Mouse (Mus musculus) midbrain, embryonic 15.5 days (tissue): Measurements from ENCODE around the gene Lemd1. TPM values are rescaled to one million over a fixed set of nuclear protein-coding genes. Genes with fewer than 3 reads are reported as not detected.
A peak's percentile ranks its signal among the peaks of the same experiment; 100 is the strongest.

Experiments used
- ATAC-seq: fragments of 200-750 bp; cut with Nextera tagmentation; replicated peaks from 2 replicates; pipeline ENCODE4 v1.8.0; 2017; ENCODE audit warnings: moderate TSS enrichment
- H3K27ac ChIP-seq: fragments of 300-500 bp; sonication (generic); 2 replicates; pipeline ENCODE4 v1.5.1; 2015; ENCODE audit warnings: mild to moderate bottlenecking, inconsistent platforms
- H3K27me3 ChIP-seq: fragments of 300-500 bp; sonication (generic); replicated peaks from 2 replicates; pipeline ENCODE4 v1.6.1; 2015; ENCODE audit warnings: inconsistent platforms
- H3K36me3 ChIP-seq: fragments of 300-500 bp; sonication (generic); replicated peaks from 2 replicates; pipeline ENCODE4 v1.6.1; 2015; ENCODE audit warnings: inconsistent platforms
- H3K4me1 ChIP-seq: fragments of 300-500 bp; sonication (generic); 2 replicates; pipeline ENCODE4 v1.6.1; 2015; ENCODE audit warnings: inconsistent platforms
- H3K4me2 ChIP-seq: fragments of 300-500 bp; sonication (generic); 2 replicates; pipeline ENCODE4 v1.6.1; 2015; ENCODE audit warnings: inconsistent platforms, mild to moderate bottlenecking, moderate library complexity
- H3K4me3 ChIP-seq: fragments of 300-500 bp; sonication (generic); 2 replicates; pipeline ENCODE4 v1.5.1; 2015; ENCODE audit warnings: mild to moderate bottlenecking, inconsistent platforms
- H3K9ac ChIP-seq: fragments of 300-500 bp; sonication (generic); 2 replicates; pipeline ENCODE4 v1.6.1; 2015; ENCODE audit warnings: mild to moderate bottlenecking, inconsistent platforms
- H3K9me3 ChIP-seq: fragments of 300-500 bp; sonication (generic); 2 replicates; pipeline ENCODE4 v1.6.1; 2016; ENCODE audit warnings: inconsistent platforms
- WGBS: fragments of 180-500 bp; shearing (Covaris S2); methylation state at CpG from one replicate; pipeline ENCODE4 v1.1.7; 2015; ENCODE audit warnings: mixed read lengths; 5-methylcytosine and 5-hydroxymethylcytosine counted together
- polyA plus RNA-seq: library from polyadenylated mRNA; unstranded; fragments of >200 nt; fragmentation: Nextera tagmentation; extraction: Ambion mirVana; gene quantifications from 2 replicates; pipeline ENCODE4 v1.2.1, GENCODE M21; 2015

Lemd1 gene
- 14.9 and 19.8 TPM in 2 replicates for polyA plus RNA-seq

- under 1% methylated on average over 34 of the region's 34 CpGs for WGBS
- Histone ChIP-seq H3K4me2 (peak within 1 kb of the TSS; percentile 81), H3K4me1 (peaks cover 56% of the 10 kb centered on the region), H3K4me3 (peak within 1 kb of the TSS; percentile 94), H3K9ac (peak within 1 kb of the TSS; percentile 93), H3K36me3 (no peaks in the 10 kb centered on the region), H3K27me3 (no peaks in the 10 kb centered on the region), H3K27ac (peak within 1 kb of the TSS; percentile 99), H3K9me3 (no peaks in the 10 kb centered on the region)
- ATAC-seq: peak; percentile 24
These were observed at the start of gene Lemd1, which contains the start of gene AC124108.1 for GRCm38 (mm10) chr1:132191093-132191785. Lemd1 (plus strand) TSS chr1:132191431. AC124108.1 (plus strand) TSS chr1:132191457.

DNA sequence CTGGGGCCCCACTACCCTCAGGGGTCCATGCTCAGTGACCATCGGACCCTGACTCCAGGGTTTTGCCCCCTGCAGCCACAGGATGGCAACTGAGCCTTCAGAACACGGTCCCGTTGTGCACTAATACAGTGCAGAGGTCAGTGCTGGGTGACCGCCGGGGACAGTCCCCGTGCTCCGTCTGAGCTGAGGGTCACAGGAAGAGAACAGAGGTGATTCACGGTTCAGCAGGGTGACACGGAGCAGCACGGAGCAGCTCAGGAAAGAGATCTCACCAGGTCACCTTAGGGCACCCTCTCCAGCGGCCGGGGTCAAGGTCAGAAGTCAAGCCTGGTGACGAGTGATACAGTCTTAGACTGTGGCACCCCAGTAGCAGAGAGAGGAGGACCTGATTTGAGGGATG is 49.5 kb upstream of the Lemd1 start:
- Histone ChIP-seq H3K27ac (no peak overlapping the region), H3K4me2 (no peak overlapping the region), H3K27me3 (0 out of 2 replicates have a peak, but pooled peaks cover 6% of the 10 kb centered on the region), H3K4me3 (no peak overlapping the region), H3K4me1 (peaks cover 33% of the 10 kb centered on the region), H3K36me3 (no peaks in the 10 kb centered on the region), H3K9ac (no peak overlapping the region), H3K9me3 (no peaks in the 10 kb centered on the region)
- WGBS: 68% methylated on average over 13 of the region's 13 CpGs
- ATAC-seq: no peak

GRCm38 (mm10) chr1:132143079-132143478 is 48.2 kb upstream of the Lemd1 start:
- Histone ChIP-seq H3K9me3 (no peaks in the 10 kb centered on the region), H3K4me3 (no peak overlapping the region), H3K27me3 (0 out of 2 replicates have a peak, but pooled peaks cover 3% of the 10 kb centered on the region), H3K9ac (no peak overlapping the region), H3K36me3 (no peaks in the 10 kb centered on the region), H3K4me2 (no peak overlapping the region), H3K27ac (no peak overlapping the region), H3K4me1 (peaks cover 33% of the 10 kb centered on the region)
- 86% methylated on average over 5 of the region's 5 CpGs for WGBS
- ATAC-seq: no peak

DNA sequence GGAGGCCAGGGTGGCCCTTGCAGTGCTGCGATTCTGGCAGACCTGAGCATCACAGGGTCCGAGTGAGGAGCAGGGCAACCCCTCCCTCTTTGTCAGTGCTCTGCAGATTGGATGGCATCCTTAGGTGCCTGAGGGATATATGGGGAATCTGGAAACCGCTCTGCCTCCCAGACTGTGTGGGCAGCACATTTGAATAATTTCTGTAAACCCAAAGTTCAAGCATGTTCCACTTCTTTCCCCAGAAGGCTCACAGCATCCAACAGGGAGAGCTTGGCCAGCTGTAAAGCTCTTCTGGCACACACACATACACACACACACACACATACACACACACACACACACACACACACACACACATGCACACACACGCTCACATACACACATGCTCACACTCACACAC is 47.5 kb upstream of the Lemd1 start:
- H3K4me2 ChIP-seq: no peak overlapping the region
- H3K36me3 ChIP-seq: no peaks in the 10 kb centered on the region
- H3K4me3 ChIP-seq: no peak overlapping the region
- H3K27ac ChIP-seq: peak overlapping the region; percentile 66
- H3K4me1 ChIP-seq: peaks cover 30% of the 10 kb centered on the region
- no peak overlapping the region for H3K9ac ChIP-seq
- no peaks in the 10 kb centered on the region for H3K27me3 ChIP-seq
- no peaks in the 10 kb centered on the region for H3K9me3 ChIP-seq
- WGBS: 57% methylated on average over 4 of the region's 4 CpGs
- peak; percentile 43 for ATAC-seq

- WGBS: 8% methylated on average over 2 of the region's 2 CpGs
- Histone ChIP-seq H3K9me3 (no peaks in the 10 kb centered on the region), H3K4me3 (no peak overlapping the region), H3K4me2 (no peak overlapping the region), H3K27ac (peak overlapping the region; percentile 66), H3K27me3 (no peaks in the 10 kb centered on the region), H3K4me1 (peaks cover 25% of the 10 kb centered on the region), H3K9ac (no peak overlapping the region), H3K36me3 (no peaks in the 10 kb centered on the region)
- ATAC-seq: peak; percentile 87
These were observed 47.0 kb upstream of the Lemd1 start for GRCm38 (mm10) chr1:132144223-132144622.

- no peak for ATAC-seq
- H3K4me1 ChIP-seq: peaks cover 19% of the 10 kb centered on the region
- no peaks in the 10 kb centered on the region for H3K27me3 ChIP-seq
- no peak overlapping the region for H3K4me3 ChIP-seq
- no peak overlapping the region for H3K9ac ChIP-seq
- no peak overlapping the region for H3K4me2 ChIP-seq
- H3K9me3 ChIP-seq: no peaks in the 10 kb centered on the region
- 72% methylated on average over 3 of the region's 3 CpGs for WGBS
- H3K27ac ChIP-seq: peak overlapping the region; percentile 66; the same call in 1 of the 2 replicates
- no peaks in the 10 kb centered on the region for H3K36me3 ChIP-seq
These were observed 46.4 kb upstream of the Lemd1 start for GRCm38 (mm10) chr1:132144837-132145236.

DNA sequence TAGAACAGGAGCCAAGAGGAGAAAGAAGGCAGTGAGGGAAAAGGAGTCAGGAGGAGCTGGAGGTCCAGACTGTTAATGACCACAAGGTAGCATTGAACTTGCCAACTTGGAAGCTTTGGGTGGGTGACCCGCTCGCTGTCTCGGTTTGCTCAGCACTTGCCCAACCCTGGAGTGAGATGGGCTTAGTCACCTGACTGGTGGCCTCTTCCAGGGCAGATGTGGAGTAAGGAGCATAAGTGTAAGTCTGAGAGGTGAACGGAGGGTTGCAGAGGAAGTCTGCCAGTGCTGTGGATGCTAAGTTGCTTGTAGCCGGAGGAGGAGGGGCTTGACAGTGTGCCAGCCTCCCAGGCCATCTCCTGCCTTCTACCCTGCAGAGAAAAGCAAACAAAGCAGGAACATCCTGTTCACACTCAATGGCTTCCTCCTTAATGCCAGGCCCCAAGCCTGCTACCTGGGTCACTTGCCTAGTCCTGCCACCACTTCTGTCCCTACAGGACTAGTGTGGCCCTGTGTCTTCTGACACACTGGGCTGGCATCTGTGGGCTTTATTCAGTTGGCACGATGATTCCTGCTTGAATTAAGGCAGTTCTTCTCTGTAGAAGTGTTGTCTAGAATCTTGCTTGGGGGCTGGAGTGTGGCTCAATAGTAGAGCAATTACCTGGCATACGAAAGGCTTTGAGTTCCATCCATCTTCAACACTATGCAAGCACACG is 45.1 kb upstream of the Lemd1 start:
- Histone ChIP-seq H3K4me1 (peaks cover 24% of the 10 kb centered on the region), H3K4me2 (no peak overlapping the region), H3K4me3 (no peak overlapping the region), H3K9me3 (no peaks in the 10 kb centered on the region), H3K27ac (no peak overlapping the region), H3K36me3 (no peaks in the 10 kb centered on the region), H3K27me3 (no peaks in the 10 kb centered on the region), H3K9ac (no peak overlapping the region)
- no peak for ATAC-seq
- 94% methylated on average over 8 of the region's 8 CpGs for WGBS

- peaks cover 15% of the 10 kb centered on the region for H3K4me1 ChIP-seq
- no peak overlapping the region for H3K4me2 ChIP-seq
- WGBS: 63% methylated on average over 2 of the region's 2 CpGs
- ATAC-seq: no peak
- H3K27ac ChIP-seq: no peak overlapping the region
- no peaks in the 10 kb centered on the region for H3K9me3 ChIP-seq
- no peaks in the 10 kb centered on the region for H3K27me3 ChIP-seq
- no peak overlapping the region for H3K4me3 ChIP-seq
- H3K36me3 ChIP-seq: no peaks in the 10 kb centered on the region
- no peak overlapping the region for H3K9ac ChIP-seq
These were observed 41.8 kb upstream of the Lemd1 start for GRCm38 (mm10) chr1:132149410-132149809.

DNA sequence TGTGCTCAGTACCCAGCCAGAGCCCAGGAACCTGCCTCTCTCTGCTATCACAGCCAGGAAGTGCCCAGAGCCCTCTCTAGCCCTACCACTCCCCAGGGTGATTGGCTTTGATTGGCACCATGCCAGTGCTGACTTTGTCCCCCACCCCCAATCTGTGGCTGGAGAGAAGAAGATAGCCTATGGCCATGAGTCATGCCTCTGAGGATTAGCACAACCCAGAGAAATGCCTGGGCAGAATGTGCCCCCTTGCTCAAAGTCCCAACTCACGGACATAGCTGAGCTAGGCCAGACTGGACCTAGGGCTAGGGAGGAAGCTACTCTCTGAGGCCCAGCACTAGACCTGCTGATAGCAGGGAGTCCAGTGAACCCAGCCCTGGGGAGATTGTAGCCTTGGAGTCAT is 41.1 kb upstream of the Lemd1 start:
- ATAC-seq: no peak
- no peak overlapping the region for H3K4me3 ChIP-seq
- H3K27ac ChIP-seq: no peak overlapping the region
- H3K4me2 ChIP-seq: no peak overlapping the region
- 0 out of 2 replicates have a peak, but pooled peaks cover 10% of the 10 kb centered on the region for H3K4me1 ChIP-seq
- H3K9me3 ChIP-seq: no peaks in the 10 kb centered on the region
- no peaks in the 10 kb centered on the region for H3K36me3 ChIP-seq
- H3K27me3 ChIP-seq: no peaks in the 10 kb centered on the region
- 52% methylated on average over 1 of the region's 1 CpGs for WGBS
- peak overlapping the region; percentile 17; the same call in 1 of the 2 replicates for H3K9ac ChIP-seq

GRCm38 (mm10) chr1:132150817-132151601 is 40.2 kb upstream of the Lemd1 start:
- H3K27me3 ChIP-seq: no peaks in the 10 kb centered on the region
- no peak for ATAC-seq
- WGBS: 72% methylated on average over 15 of the region's 15 CpGs

DNA sequence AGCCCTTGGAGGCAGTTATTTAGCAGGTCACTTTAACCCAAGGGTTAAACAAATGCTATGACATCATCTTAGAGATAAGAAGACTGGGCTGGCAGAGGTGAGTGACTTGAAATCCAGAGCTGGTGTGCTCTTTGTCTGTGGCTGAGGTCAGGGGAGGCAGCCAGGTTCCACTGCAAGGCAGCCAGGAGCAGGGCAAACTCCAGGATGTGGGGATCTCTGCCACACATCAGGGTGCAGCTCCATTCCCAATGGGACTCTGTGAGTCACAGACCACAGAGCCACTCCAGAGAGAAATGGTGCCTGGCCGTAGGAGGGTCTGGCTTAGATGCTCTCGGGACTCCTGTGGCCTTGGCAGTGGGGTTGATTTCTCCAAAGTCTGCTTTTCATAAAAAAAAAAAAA is 39.3 kb upstream of the Lemd1 start:
- Histone ChIP-seq H3K4me1 (0 out of 2 replicates have a peak, but pooled peaks cover 10% of the 10 kb centered on the region), H3K36me3 (no peaks in the 10 kb centered on the region), H3K4me2 (no peak overlapping the region), H3K4me3 (no peak overlapping the region), H3K9ac (no peak overlapping the region), H3K9me3 (no peaks in the 10 kb centered on the region), H3K27ac (no peak overlapping the region), H3K27me3 (no peaks in the 10 kb centered on the region)
- 68% methylated on average over 2 of the region's 2 CpGs for WGBS
- ATAC-seq: no peak

More at GRCm38 (mm10) chr1:132150817-132151601, 40.2 kb upstream of the Lemd1 start:
- no peaks in the 10 kb centered on the region for H3K9me3 ChIP-seq
- no peaks in the 10 kb centered on the region for H3K36me3 ChIP-seq
- H3K9ac ChIP-seq: no peak overlapping the region
- H3K27ac ChIP-seq: no peak overlapping the region
- H3K4me1 ChIP-seq: 0 out of 2 replicates have a peak, but pooled peaks cover 10% of the 10 kb centered on the region
- no peak overlapping the region for H3K4me2 ChIP-seq
- H3K4me3 ChIP-seq: no peak overlapping the region

DNA sequence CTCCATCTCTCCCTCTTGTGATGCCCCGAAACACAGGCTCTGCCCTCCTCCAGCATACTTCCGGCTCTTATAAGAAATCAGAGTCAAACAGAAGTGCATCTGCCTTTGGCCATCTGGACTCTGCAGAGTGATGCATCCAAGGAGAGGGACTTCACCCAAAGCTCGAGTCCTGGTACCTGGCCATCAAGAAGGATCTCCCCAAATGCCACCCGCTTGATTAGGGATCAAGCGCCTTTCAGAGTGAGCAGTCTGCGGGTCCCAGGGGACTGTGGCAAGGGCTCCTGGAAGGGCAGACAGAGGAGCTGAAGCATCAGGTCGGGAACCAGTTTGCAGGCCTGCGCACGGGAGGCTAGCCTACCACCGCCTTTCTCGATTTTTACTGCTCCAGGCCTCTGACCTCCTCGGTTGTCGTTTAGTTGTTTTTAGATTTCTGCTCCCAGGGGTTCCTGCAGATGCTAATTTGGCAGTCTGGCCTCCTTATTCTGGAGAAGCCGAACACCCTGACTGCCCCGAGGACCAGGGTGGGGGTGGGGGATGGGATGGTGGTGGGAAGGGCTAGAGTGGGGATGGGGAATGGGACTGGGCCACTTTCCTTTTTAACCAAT is 38.0 kb upstream of the Lemd1 start:
- Histone ChIP-seq H3K27ac (no peak overlapping the region), H3K4me2 (no peak overlapping the region), H3K9ac (no peak overlapping the region), H3K27me3 (no peaks in the 10 kb centered on the region), H3K9me3 (no peaks in the 10 kb centered on the region), H3K4me1 (peaks cover 19% of the 10 kb centered on the region), H3K4me3 (no peak overlapping the region), H3K36me3 (no peaks in the 10 kb centered on the region)
- no peak for ATAC-seq
- 32% methylated on average over 15 of the region's 15 CpGs for WGBS
